Mouse (Mus musculus) forebrain, embryonic 11.5 days (tissue): ENCODE results near the gene Fbxl3. TPM values are rescaled to one million over a fixed set of nuclear protein-coding genes. Genes with fewer than 3 reads are reported as not detected.

Experiments used
- ATAC-seq: fragments of 200-750 bp; cut with Nextera tagmentation; replicated peaks from 2 replicates; pipeline ENCODE4 v1.8.0; 2017; ENCODE audit warnings: moderate TSS enrichment; ENCODE audit not compliant: low FRiP score
- DNase-seq: peaks from one replicate; pipeline ENCODE4 v3.0.0-alpha.2; 2017; ENCODE audit warnings: low spot score
- H3K27ac ChIP-seq: fragments of 300-500 bp; sonication (generic); 2 replicates; pipeline ENCODE4 v1.5.1; 2014; ENCODE audit warnings: low read depth, low read length
- H3K27me3 ChIP-seq: fragments of 300-500 bp; sonication (generic); 2 replicates; pipeline ENCODE4 v1.6.1; 2014; ENCODE audit warnings: mild to moderate bottlenecking, low read length, mixed read lengths; ENCODE audit not compliant: control insufficient read depth, insufficient read depth
- H3K36me3 ChIP-seq: fragments of 300-500 bp; sonication (generic); 2 replicates; pipeline ENCODE4 v1.6.1; 2014; ENCODE audit warnings: mild to moderate bottlenecking, low read length, moderate library complexity, mixed read lengths; ENCODE audit not compliant: control insufficient read depth, insufficient read depth
- H3K4me1 ChIP-seq: fragments of 300-500 bp; sonication (generic); replicated peaks from 2 replicates; pipeline ENCODE4 v1.6.1; 2014; ENCODE audit warnings: low read length, mixed read lengths; ENCODE audit not compliant: control insufficient read depth, insufficient read depth
- H3K4me2 ChIP-seq: fragments of 300-500 bp; sonication (generic); 2 replicates; pipeline ENCODE4 v1.6.1; 2014; ENCODE audit warnings: low read depth, mild to moderate bottlenecking, low read length, moderate library complexity, mixed read lengths; ENCODE audit not compliant: severe bottlenecking
- H3K4me3 ChIP-seq: fragments of 300-500 bp; sonication (generic); 2 replicates; pipeline ENCODE4 v1.5.1; 2014; ENCODE audit warnings: low read depth, low read length
- H3K9ac ChIP-seq: fragments of 300-500 bp; sonication (generic); 2 replicates; pipeline ENCODE4 v1.6.1; 2014; ENCODE audit warnings: low read length
- H3K9me3 ChIP-seq: fragments of 300-500 bp; sonication (generic); 2 replicates; pipeline ENCODE4 v1.6.1; 2016; ENCODE audit warnings: low read length, mixed read lengths; ENCODE audit not compliant: control insufficient read depth
- WGBS: fragments of 180-500 bp; shearing (Covaris S2); extraction: QIAGEN DNeasy Blood & Tissue Kit; methylation state at CpG from one replicate; pipeline ENCODE4 v1.1.7; 2014; 5-methylcytosine and 5-hydroxymethylcytosine counted together
- polyA plus RNA-seq: library from polyadenylated mRNA; unstranded; fragments of >200 nt; fragmentation: Nextera tagmentation; extraction: Ambion mirVana; gene quantifications from 2 replicates; pipeline ENCODE4 v1.2.1, GENCODE M21; 2014

Fbxl3 gene
- polyA plus RNA-seq, 1 experiment from 2014 or later = 27.2 TPM

DNA sequence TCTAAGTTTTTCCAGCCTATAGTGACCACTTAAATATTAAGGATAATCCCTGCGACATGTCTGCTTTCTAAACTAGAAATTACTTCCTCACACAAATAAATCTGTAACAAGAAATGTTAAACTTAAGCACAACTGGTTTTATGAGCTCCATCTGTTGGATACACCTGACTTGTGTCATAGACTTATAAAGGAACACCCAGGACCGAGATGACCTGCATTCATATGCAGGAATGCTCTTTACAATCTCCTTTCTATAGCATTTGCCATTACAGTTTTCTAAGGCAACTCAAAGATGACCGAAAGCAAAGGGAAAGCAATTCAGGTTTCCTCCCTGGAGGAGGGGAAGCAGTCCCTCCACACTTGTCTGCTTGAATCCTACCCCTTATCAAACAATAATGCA, 6.1 kb downstream of the Fbxl3 start:
- H3K36me3 ChIP-seq = no peaks in the 10 kb centered on the region; the same call in 1 of the 2 replicates
- 0 out of 2 replicates have a peak, but pooled peaks cover 4% of the 10 kb centered on the region for H3K4me1 ChIP-seq
- H3K9me3 ChIP-seq = no peaks in the 10 kb centered on the region
- DNase-seq = no peak
- 88% methylated on average over 3 of the region's 3 CpGs for WGBS
- no peaks in the 10 kb centered on the region for H3K27me3 ChIP-seq
- H3K27ac ChIP-seq = no peak overlapping the region
- H3K4me2 ChIP-seq = no peak overlapping the region
- ATAC-seq = no peak
- H3K4me3 ChIP-seq = no peak overlapping the region
- H3K9ac ChIP-seq = no peak overlapping the region

DNA sequence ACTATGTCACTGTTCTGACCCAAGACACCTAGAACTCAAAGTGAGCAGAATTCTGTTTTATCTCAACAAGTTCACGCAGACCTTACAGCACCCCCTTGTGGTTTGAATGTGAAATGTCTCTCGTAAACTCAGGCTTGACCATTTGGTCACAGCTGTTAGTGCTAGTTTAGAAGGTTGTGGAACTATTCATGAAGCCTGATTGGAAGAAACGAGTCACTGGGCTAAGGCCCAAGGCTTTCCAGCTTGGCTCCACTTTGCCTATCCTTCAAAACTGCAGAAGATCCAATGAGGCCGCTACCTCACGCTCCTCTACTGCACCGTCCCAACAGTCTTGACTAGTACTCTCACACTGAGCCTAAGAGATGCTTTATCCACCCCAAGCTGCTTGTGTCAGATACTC, 10.7 kb downstream of the Fbxl3 start:
- ATAC-seq (0 out of 2 replicates have a peak, but pooled peaks have one; percentile 30), DNase-seq (no peak)
- 79% methylated on average over 6 of the region's 6 CpGs for WGBS
- H3K9me3 ChIP-seq = no peaks in the 10 kb centered on the region
- no peaks in the 10 kb centered on the region; the same call in 1 of the 2 replicates for H3K36me3 ChIP-seq
- H3K9ac ChIP-seq = no peak overlapping the region
- no peak overlapping the region for H3K4me2 ChIP-seq
- no peaks in the 10 kb centered on the region for H3K4me1 ChIP-seq
- no peaks in the 10 kb centered on the region for H3K27me3 ChIP-seq
- H3K4me3 ChIP-seq = no peak overlapping the region
- no peak overlapping the region for H3K27ac ChIP-seq

DNA sequence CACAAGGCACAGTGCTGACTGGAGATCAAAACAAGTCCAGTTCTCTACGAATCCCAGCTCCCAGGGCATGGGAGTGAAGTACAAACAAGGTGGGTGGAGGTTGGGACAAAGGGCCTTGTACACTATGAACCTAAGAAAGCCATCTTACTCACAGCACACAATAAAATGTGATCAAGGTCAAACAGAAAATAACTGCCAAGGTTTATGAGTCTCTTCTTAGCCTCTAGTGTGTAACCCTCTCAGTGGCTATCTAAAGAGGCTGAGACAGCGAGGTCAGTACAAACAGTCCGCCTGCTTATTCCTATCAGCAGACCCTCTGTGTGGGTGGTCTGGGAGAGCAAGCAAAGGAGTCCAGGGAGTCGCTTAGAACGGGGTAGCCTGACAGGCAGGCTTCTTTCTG, 11.5 kb downstream of the Fbxl3 start:
- Histone ChIP-seq H3K4me1 (no peaks in the 10 kb centered on the region), H3K9ac (no peak overlapping the region), H3K36me3 (no peaks in the 10 kb centered on the region; the same call in 1 of the 2 replicates), H3K9me3 (no peaks in the 10 kb centered on the region), H3K27me3 (no peaks in the 10 kb centered on the region), H3K27ac (no peak overlapping the region), H3K4me3 (no peak overlapping the region), H3K4me2 (no peak overlapping the region)
- DNase-seq (no peak), ATAC-seq (no peak)
- 92% methylated on average over 5 of the region's 5 CpGs for WGBS

DNA sequence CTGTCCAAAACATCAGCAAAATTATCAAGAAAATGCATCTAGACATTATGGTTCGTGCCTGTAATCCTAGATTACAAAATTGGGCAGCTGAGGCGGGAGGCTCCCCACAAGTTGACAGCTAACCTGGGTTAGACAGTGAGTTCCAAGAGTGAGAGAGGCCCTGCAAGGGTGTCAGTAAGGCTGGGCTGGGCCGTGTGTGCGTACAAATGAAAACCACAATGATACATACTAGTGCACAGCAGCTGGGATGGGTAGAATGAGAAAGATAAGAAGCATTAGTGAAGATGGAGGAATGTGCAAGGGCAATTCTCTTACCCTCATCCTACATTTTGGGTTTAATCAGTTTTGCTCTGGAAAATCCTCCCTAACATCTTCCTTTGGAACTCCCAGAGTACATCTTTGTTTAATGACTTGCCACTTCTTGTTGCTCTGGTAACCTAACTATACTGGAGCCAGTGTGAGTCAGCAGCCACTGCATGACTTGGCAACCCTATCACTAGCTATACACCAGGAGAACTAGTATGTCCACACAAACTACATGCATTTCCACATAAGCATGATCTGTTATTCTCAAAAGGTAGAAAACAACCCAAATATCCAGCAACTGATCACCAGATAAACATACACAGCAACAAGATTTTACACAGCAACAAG, 12.6 kb downstream of the Fbxl3 start:
- H3K4me2 ChIP-seq = no peak overlapping the region
- ATAC-seq (no peak), DNase-seq (no peak)
- no peak overlapping the region for H3K27ac ChIP-seq
- H3K4me1 ChIP-seq = no peaks in the 10 kb centered on the region
- no peak overlapping the region for H3K9ac ChIP-seq
- H3K36me3 ChIP-seq = no peaks in the 10 kb centered on the region; the same call in 1 of the 2 replicates
- WGBS = 98% methylated on average over 4 of the region's 4 CpGs
- no peak overlapping the region for H3K4me3 ChIP-seq
- H3K27me3 ChIP-seq = no peaks in the 10 kb centered on the region
- H3K9me3 ChIP-seq = no peaks in the 10 kb centered on the region

- no peak for ATAC-seq
- H3K27me3 ChIP-seq = no peaks in the 10 kb centered on the region
- H3K36me3 ChIP-seq = no peaks in the 10 kb centered on the region; the same call in 1 of the 2 replicates
- H3K27ac ChIP-seq = no peak overlapping the region
- H3K9ac ChIP-seq = no peak overlapping the region
- H3K9me3 ChIP-seq = no peaks in the 10 kb centered on the region
- H3K4me3 ChIP-seq = no peak overlapping the region
- WGBS = 90% methylated on average over 1 of the region's 1 CpGs
- DNase-seq = no peak
- H3K4me1 ChIP-seq = no peaks in the 10 kb centered on the region
- no peak overlapping the region for H3K4me2 ChIP-seq
These were observed 13.4 kb downstream of the Fbxl3 start for GRCm38 (mm10) chr14:103085840-103086533.

GRCm38 (mm10) chr14:103079209-103079977, 20.0 kb downstream of the Fbxl3 start:
- DNase-seq (no peak), ATAC-seq (0 out of 2 replicates have a peak, but pooled peaks have one; percentile 14)
- Histone ChIP-seq H3K9me3 (no peaks in the 10 kb centered on the region), H3K27ac (no peak overlapping the region), H3K36me3 (no peaks in the 10 kb centered on the region), H3K4me2 (no peak overlapping the region), H3K4me3 (no peak overlapping the region), H3K9ac (no peak overlapping the region), H3K27me3 (no peaks in the 10 kb centered on the region), H3K4me1 (no peaks in the 10 kb centered on the region)
- WGBS = 89% methylated on average over 9 of the region's 9 CpGs

DNA sequence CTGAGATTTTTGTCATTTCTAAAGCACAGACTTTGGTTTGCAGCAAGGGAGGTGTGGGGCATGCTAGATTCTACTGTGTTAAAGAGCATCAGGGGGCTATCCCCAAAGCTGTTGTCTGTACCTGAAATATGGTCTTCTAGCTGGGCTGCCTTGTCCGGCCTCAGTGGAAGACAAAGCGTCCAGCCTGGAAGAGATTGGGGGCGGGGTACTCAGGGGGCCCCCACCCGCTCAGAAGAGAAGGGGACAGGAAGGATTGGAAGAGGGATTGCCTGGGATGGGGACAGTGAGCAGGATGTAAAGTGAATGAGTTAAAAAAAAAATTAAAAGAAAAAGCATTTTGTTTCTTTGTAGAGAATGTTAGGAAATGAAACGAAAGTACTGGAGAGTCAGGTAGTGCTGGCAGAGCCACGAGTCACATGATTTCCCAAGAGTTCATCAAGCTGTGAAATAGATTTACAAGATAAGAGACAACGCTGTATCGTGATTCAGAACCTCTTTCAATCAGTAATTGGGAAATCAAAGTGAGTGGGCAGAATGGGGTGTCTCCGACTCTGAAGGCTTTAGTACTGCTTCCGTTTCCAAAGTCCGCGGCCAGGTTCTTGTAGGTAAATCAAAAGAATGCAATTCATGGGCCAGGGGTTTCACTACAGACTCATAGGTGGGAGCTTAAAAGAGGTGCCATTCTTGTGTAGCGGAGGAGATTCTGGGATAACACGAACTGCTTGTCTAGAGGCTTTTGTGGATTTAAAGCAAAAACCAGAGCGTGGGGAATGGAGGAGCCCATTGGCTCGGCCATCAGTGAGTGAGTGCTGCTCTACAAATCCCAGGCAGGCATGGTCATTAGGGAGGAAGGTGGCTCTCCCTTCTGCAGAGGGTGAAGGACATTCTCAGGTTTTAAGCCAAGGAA, 21.1 kb downstream of the Fbxl3 start:
- no peak for DNase-seq
- Histone ChIP-seq H3K27me3 (no peaks in the 10 kb centered on the region), H3K9me3 (no peaks in the 10 kb centered on the region), H3K4me1 (no peaks in the 10 kb centered on the region), H3K36me3 (no peaks in the 10 kb centered on the region), H3K4me2 (no peak overlapping the region), H3K9ac (no peak overlapping the region), H3K27ac (no peak overlapping the region), H3K4me3 (no peak overlapping the region)
- no peak for ATAC-seq
- 92% methylated on average over 16 of the region's 16 CpGs for WGBS
